8 mouse cellular contexts compared by ENCODE assay signal in the genomic region with DNA sequence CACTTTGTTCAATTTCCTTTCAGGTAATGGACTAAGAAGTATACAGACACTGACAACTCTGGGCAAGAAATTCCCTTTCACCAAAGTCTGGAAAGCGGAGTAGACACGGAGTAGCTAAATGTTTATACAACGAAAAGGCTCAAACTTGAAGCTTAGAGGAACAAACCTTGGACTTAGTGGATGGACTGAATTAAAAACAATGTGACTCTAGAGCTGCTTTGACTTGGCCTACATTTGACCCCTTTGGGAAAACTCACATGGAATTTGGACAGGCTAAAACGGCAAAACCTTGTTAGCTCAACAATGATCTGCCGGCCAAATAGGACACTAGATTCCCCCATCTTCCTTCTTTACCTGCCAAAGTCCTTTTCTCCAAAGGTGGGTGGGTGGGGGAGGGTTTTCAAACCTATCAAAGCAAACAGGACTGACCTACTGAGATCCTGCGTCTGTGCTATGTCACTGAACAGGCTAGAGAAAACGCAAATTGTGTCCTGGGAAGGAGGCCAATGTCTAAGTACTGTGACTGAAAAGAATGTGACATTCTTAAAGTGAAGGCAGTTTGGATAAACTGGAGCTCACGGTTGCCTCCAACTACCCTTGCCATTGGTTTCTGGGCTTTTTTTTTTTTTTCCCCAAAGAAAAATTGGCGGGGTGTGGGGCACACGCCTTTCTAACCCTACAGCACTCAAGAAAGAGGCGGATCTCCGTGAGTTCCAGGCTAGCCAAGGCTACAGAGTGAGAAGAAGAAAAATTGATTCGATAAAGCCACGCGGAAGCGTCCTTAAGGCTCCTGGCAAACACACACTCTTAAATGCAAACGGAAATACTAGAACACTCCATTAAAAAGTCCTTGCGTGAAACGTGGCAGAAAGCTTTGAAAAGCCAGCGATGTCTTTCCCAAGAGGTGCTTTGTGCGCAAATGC. TPM values are rescaled to one million over a fixed set of nuclear protein-coding genes. Genes with fewer than 3 reads are reported as not detected.
DNase-seq lines count a peak whose midpoint lies in the region; ATAC-seq and TF ChIP-seq lines count a peak whose summit lies in the region.

No protein-coding gene starts in this region.

- no peak for DNase-seq in thymus, adult 2 months
- DNase-seq in thymus, postnatal 36 days: no peak
- DNase-seq in heart, adult 18-20 months: peak; percentile 70 to 72
- DNase-seq in lung, postnatal 14 days: peak; percentile 73
- no peak for DNase-seq in right cerebral cortex, postnatal 10 days (ENCODE audit: low spot score in 2 of 2)
- DNase-seq in cerebellum, postnatal 4 days (ENCODE audit: low spot score in 2 of 2): no peak
- DNase-seq in embryo, embryonic 10.5 days (ENCODE audit: low spot score): no peak

- TF ChIP-seq CTCF in thymus, adult 2 months (IDR thresholded peaks at IDR 0.05; ENCODE audit: borderline replicate concordance, control insufficient read depth, extremely low read depth, insufficient read depth, low read length, poor library complexity): no peak

- H3K27ac ChIP-seq in thymus, adult 2 months (ENCODE audit: control insufficient read depth, insufficient read depth, low read length): no peak overlapping the region
- peak overlapping the region; percentile 81; the same call in 1 of the 2 replicates for H3K27ac ChIP-seq in kidney, embryonic 14.5 days (ENCODE audit: low read depth, low read length)

- no peak for ATAC-seq in kidney, embryonic 14.5 days (ENCODE audit: low FRiP score, low TSS enrichment)

- TF ChIP-seq POLR2A in thymus, adult 2 months (IDR thresholded peaks at IDR 0.05; ENCODE audit: control insufficient read depth, extremely low read depth, insufficient read depth, low read length, poor library complexity): no peak

- H3K27me3 ChIP-seq in thymus, adult 2 months (ENCODE audit: control insufficient read depth, insufficient read depth, low read length): no peaks in the 10 kb centered on the region
- no peaks in the 10 kb centered on the region for H3K27me3 ChIP-seq in kidney, embryonic 14.5 days (ENCODE audit: control insufficient read depth, insufficient read depth, low read length)

- H3K4me3 ChIP-seq in thymus, adult 2 months (ENCODE audit: control insufficient read depth, insufficient read depth, low read length): peak overlapping the region; percentile 93
- H3K4me3 ChIP-seq in kidney, embryonic 14.5 days (ENCODE audit: low read length): peak overlapping the region; percentile 86

- no peaks in the 10 kb centered on the region; the same call in 1 of the 2 replicates for H3K36me3 ChIP-seq in thymus, adult 2 months (ENCODE audit: control insufficient read depth, insufficient read depth, low read length)
- H3K36me3 ChIP-seq in kidney, embryonic 14.5 days (ENCODE audit: control insufficient read depth, insufficient read depth, low read length): peaks cover 11% of the 10 kb centered on the region; the same call in 1 of the 2 replicates

- H3K4me1 ChIP-seq in thymus, adult 2 months (replicated peaks; ENCODE audit: control insufficient read depth, insufficient read depth, low read length): peaks cover 10% of the 10 kb centered on the region
- peaks cover 16% of the 10 kb centered on the region for H3K4me1 ChIP-seq in kidney, embryonic 14.5 days (ENCODE audit: control insufficient read depth, insufficient read depth, low read length)

- H3K4me2 ChIP-seq in kidney, embryonic 14.5 days (replicated peaks; ENCODE audit: low read depth, low read length): peak overlapping the region; percentile 95

- H3K9me3 ChIP-seq in kidney, embryonic 14.5 days (ENCODE audit: control insufficient read depth, low read length): no peaks in the 10 kb centered on the region

- H3K9ac ChIP-seq in kidney, embryonic 14.5 days (ENCODE audit: low read depth, low read length): peak overlapping the region; percentile 86

- WGBS in thymus, adult 2 months: 30% methylated on average over 21 of the region's 21 CpGs
- WGBS in kidney, embryonic 14.5 days: 15% methylated on average over 21 of the region's 21 CpGs

RNA-seq across cellular contexts. Expression of gene Lnx2, which starts 1.0 kb away (rescaled TPM):
- polyA plus RNA-seq in thymus, adult 2 months (2012; rRNA removed): 48.3 and 54.5 TPM in 2 replicates
- 10 to 100 TPM; 12.3 to 13.1 TPM for total RNA-seq in heart, adult 18-20 months (2021)
- polyA plus RNA-seq in kidney, embryonic 14.5 days (2014; fragmentation: Nextera tagmentation; extraction: Ambion mirVana): 10.8 and 14.4 TPM in 2 replicates

RNA-seq across cellular contexts. Expression of gene Polr1d, which starts 1.5 kb away (rescaled TPM):
- 51.7 and 55.1 TPM in 2 replicates for polyA plus RNA-seq in thymus, adult 2 months (2012; rRNA removed)
- 10 to 100 TPM; 71.6 to 78.8 TPM for total RNA-seq in heart, adult 18-20 months (2021)
- 146 and 173 TPM in 2 replicates for polyA plus RNA-seq in kidney, embryonic 14.5 days (2014; fragmentation: Nextera tagmentation; extraction: Ambion mirVana)

Comparison
In these comparisons a context has a peak if more than half of its experiments do, and no peak if none do; other contexts are left out.
1. DNase-seq: peak in heart, adult 18-20 months (2 of 2) and lung, postnatal 14 days (single experiment); none in thymus, adult 2 months (single experiment), thymus, postnatal 36 days (0 of 2), right cerebral cortex, postnatal 10 days (0 of 2), cerebellum, postnatal 4 days (0 of 2) and embryo, embryonic 10.5 days (single experiment).